Mouse (Mus musculus) kidney, postnatal 0 days (tissue): ENCODE data around the gene Tm4sf4. TPM values are rescaled to one million over a fixed set of nuclear protein-coding genes. Genes with fewer than 3 reads are reported as not detected.

Source experiments
- ATAC-seq: fragments of 200-750 bp; cut with Nextera tagmentation; replicated peaks from 2 replicates; pipeline ENCODE4 v1.8.0; 2017; ENCODE audit warnings: low read depth, moderate number of reproducible peaks, moderate TSS enrichment, moderate library complexity; ENCODE audit not compliant: low FRiP score
- DNase-seq: peaks from one replicate; pipeline ENCODE4 v3.0.0-alpha.2; 2016; ENCODE audit warnings: low spot score
- H3K27ac ChIP-seq: fragments of 300-500 bp; sonication (generic); 2 replicates; pipeline ENCODE4 v1.5.1; 2014; ENCODE audit warnings: mild to moderate bottlenecking
- H3K27me3 ChIP-seq: fragments of 300-500 bp; sonication (generic); 2 replicates; pipeline ENCODE4 v1.6.1; 2014; ENCODE audit warnings: low read length, mixed read lengths; ENCODE audit not compliant: insufficient read depth
- H3K36me3 ChIP-seq: fragments of 300-500 bp; sonication (generic); 2 replicates; pipeline ENCODE4 v1.6.1; 2014; ENCODE audit warnings: low read length, mixed read lengths; ENCODE audit not compliant: insufficient read depth
- H3K4me1 ChIP-seq: fragments of 300-500 bp; sonication (generic); replicated peaks from 2 replicates; pipeline ENCODE4 v1.6.1; 2014; ENCODE audit warnings: antibody characterized with exemption, low read length, mixed read lengths; ENCODE audit not compliant: insufficient read depth
- H3K4me2 ChIP-seq: fragments of 300-500 bp; sonication (generic); 2 replicates; pipeline ENCODE4 v1.6.1; 2014; ENCODE audit warnings: mild to moderate bottlenecking, low read length, moderate library complexity, mixed read lengths
- H3K4me3 ChIP-seq: fragments of 300-500 bp; sonication (generic); replicated peaks from 2 replicates; pipeline ENCODE4 v1.5.1; 2014; ENCODE audit warnings: low read depth, low read length
- H3K9ac ChIP-seq: fragments of 300-500 bp; sonication (generic); 2 replicates; pipeline ENCODE4 v1.6.1; 2014; ENCODE audit warnings: low read depth, low read length
- H3K9me3 ChIP-seq: fragments of 300-500 bp; sonication (generic); replicated peaks from 2 replicates; pipeline ENCODE4 v1.6.1; 2016; ENCODE audit warnings: low read length, inconsistent platforms, mixed read lengths
- CTCF ChIP-seq: IDR thresholded peaks from 2 replicates; pipeline ENCODE4 v1.5.1; 2016; ENCODE audit warnings: antibody characterized with exemption, low read depth, mild to moderate bottlenecking, moderate library complexity
- WGBS: fragments of 180-500 bp; shearing (Covaris S2); extraction: QIAGEN DNeasy Blood & Tissue Kit; methylation state at CpG from one replicate; pipeline ENCODE4 v1.1.7; 2014; 5-methylcytosine and 5-hydroxymethylcytosine counted together
- polyA plus RNA-seq: library from polyadenylated mRNA; unstranded; fragments of >200 nt; fragmentation: Nextera tagmentation; extraction: Ambion mirVana; gene quantifications from 2 replicates; pipeline ENCODE4 v1.2.1, GENCODE M21; 2015

Gene Tm4sf4
- 0.79 and 0.93 TPM in 2 replicates for polyA plus RNA-seq

DNA sequence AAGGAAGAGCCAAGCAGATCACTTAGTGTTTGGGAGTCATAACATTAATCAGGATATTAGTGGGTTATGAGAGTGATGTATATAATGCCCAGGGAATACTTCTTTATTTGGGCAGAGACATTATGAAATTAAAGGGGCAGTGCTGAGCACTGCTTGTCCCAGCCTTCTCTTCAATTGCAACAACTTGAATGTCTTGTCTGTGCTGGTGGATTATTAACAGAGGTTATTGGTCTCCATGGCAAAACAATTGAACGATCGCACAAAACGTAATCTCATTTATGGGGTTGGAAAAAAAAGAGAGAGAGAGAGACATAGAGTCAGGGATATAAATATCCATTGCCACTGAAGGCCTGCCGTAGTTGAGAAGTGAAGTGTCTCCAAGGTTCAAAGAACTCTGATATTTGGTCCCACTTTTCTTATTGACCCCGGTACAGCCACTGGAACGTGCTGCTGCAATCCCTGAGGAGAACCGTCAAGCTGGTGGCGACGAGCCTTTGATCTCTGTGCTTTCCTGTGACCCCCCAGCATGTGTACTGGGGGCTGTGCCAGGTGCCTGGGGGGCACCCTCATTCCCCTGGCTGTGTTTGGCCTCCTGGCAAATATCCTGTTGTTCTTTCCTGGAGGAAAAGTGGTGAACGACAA lies at the start of gene Tm4sf4:
Gene Tm4sf4, plus strand, starts transcription at position 226 of the 642 bp plus-strand sequence.
- H3K4me1 ChIP-seq = peaks cover 13% of the 10 kb centered on the region
- no peaks in the 10 kb centered on the region for H3K27me3 ChIP-seq
- H3K4me3 ChIP-seq = no peak within 1 kb of the TSS
- no peak within 1 kb of the TSS for H3K9ac ChIP-seq
- H3K36me3 ChIP-seq = no peaks in the 10 kb centered on the region
- no peak within 1 kb of the TSS for H3K27ac ChIP-seq
- H3K9me3 ChIP-seq = no peaks in the 10 kb centered on the region
- DNase-seq = no peak
- 42% methylated on average over 10 of the region's 10 CpGs for WGBS
- no peak for ATAC-seq
- no peak for TF ChIP-seq CTCF
- H3K4me2 ChIP-seq = peak within 1 kb of the TSS; percentile 10; the same call in 1 of the 2 replicates

DNA sequence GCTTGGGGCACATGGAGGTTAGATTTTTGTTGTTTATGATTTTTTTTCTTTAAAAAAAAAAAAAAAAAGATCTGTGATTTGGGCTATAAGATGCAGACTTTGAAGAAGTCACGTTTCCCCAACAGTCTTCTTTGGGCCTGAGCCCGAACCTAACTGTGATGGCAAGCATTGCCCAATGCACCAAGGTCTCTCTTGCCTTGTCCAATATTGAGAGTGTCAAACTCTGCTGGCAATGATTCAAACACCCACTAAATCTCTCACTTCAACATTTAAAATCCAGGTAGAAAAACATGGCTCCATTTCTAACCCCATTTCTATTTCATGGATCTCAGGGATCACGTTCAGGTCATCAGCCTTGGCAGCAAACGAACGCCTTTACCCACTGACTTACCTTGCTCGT lies 38.7 kb upstream of the Tm4sf4 start:
- 85% methylated on average over 6 of the region's 6 CpGs for WGBS
- no peak overlapping the region for H3K4me2 ChIP-seq
- no peak overlapping the region for H3K4me3 ChIP-seq
- H3K9me3 ChIP-seq = no peaks in the 10 kb centered on the region
- H3K27me3 ChIP-seq = no peaks in the 10 kb centered on the region
- no peak overlapping the region for H3K9ac ChIP-seq
- H3K36me3 ChIP-seq = no peaks in the 10 kb centered on the region
- H3K4me1 ChIP-seq = no peaks in the 10 kb centered on the region
- DNase-seq (no peak), ATAC-seq (no peak)
- no peak for TF ChIP-seq CTCF
- no peak overlapping the region for H3K27ac ChIP-seq

DNA sequence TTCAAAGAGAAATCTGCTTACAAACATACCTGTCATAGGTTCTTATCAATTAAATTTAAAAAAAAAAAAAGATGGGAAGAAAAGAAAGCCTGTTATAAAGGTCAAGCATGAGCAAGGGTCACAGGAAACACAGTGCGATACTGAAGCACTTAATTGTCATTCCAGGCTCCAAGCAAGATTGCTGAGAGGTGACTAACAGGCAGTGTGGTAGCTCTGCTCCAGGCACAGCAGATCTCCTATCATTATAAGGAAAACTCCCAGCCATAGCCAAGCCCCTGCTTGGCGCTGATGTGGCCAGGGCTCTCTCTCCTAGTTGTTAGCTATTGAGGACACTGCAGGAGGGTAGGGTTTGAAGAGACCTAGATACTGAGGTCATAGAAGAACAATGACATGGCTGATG lies 38.2 kb upstream of the Tm4sf4 start:
- Histone ChIP-seq H3K4me1 (no peaks in the 10 kb centered on the region), H3K9ac (no peak overlapping the region), H3K9me3 (no peaks in the 10 kb centered on the region), H3K27ac (no peak overlapping the region), H3K4me3 (no peak overlapping the region), H3K27me3 (no peaks in the 10 kb centered on the region), H3K36me3 (no peaks in the 10 kb centered on the region), H3K4me2 (no peak overlapping the region)
- WGBS = 75% methylated on average over 2 of the region's 2 CpGs
- no peak for DNase-seq
- TF ChIP-seq CTCF = no peak
- ATAC-seq = no peak

DNA sequence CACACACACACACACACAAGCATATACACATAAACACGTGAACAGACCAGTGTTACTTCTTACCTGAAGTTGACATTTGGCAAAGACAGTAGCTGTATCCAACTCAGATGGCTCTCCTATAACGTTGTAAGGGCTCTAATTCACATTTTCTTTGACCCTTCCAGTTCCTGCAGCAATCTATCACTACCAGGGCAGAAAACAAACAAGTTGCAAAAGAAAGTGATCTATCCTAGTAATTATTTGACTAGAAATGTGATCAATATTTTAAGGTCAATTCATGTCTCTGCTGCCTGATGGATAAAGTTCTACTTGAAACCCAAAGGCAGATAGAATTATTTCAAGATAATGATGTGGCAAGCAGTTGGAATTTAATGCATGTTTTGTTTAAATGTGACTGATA lies 37.5 kb upstream of the Tm4sf4 start:
- DNase-seq (no peak), ATAC-seq (no peak)
- TF ChIP-seq CTCF = no peak
- H3K4me1 ChIP-seq = no peaks in the 10 kb centered on the region
- no peaks in the 10 kb centered on the region for H3K36me3 ChIP-seq
- no peak overlapping the region for H3K4me3 ChIP-seq
- WGBS = 58% methylated on average over 2 of the region's 2 CpGs
- H3K4me2 ChIP-seq = no peak overlapping the region
- H3K9me3 ChIP-seq = no peaks in the 10 kb centered on the region
- no peaks in the 10 kb centered on the region for H3K27me3 ChIP-seq
- no peak overlapping the region for H3K9ac ChIP-seq
- H3K27ac ChIP-seq = no peak overlapping the region

DNA sequence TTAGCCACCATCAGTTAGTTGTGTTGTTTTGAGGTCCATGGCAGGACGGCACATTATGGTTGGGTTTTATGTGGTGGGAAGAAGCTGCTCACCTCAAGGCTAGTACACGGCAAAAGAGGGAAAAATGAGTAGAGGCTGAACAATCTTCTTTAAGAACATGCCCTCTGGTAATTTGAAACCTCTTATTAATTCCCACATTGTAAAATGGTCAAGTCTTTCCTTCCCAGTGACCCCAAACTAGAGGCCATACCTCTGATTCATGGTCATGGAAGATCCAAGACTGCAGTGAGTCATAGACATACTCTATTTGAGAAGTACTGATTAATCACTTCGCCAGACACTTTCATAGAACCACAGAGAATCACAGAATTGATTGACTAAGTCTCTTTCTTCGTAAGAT lies 13.6 kb upstream of the Tm4sf4 start:
- WGBS = 87% methylated on average over 4 of the region's 4 CpGs
- H3K4me2 ChIP-seq = no peak overlapping the region
- H3K36me3 ChIP-seq = no peaks in the 10 kb centered on the region
- H3K4me1 ChIP-seq = no peaks in the 10 kb centered on the region
- no peak overlapping the region for H3K4me3 ChIP-seq
- H3K9ac ChIP-seq = no peak overlapping the region
- DNase-seq (no peak), ATAC-seq (no peak)
- no peaks in the 10 kb centered on the region for H3K9me3 ChIP-seq
- TF ChIP-seq CTCF = no peak
- H3K27ac ChIP-seq = no peak overlapping the region
- H3K27me3 ChIP-seq = no peaks in the 10 kb centered on the region

DNA sequence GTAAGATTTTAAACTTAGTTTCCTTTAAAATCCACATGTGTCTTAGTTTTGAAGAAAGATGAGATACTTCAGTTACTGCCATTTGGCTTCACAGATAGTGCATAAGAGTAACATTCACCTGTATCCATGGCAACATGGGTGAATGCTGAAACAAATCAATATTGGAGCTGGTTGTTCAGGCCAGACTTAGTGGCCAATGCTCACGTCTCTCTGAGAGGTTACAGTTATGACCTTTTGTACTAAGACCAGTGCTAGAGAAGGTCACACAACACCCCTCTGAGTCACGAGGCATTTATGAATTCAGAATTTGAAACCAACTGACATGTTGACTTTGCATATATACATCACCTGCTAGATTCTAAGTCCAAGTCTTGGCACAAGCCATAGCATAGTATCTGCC lies 4.9 kb upstream of the Tm4sf4 start:
- Histone ChIP-seq H3K36me3 (no peaks in the 10 kb centered on the region), H3K4me2 (no peak overlapping the region), H3K9me3 (no peaks in the 10 kb centered on the region), H3K4me3 (no peak overlapping the region), H3K4me1 (peaks cover 6% of the 10 kb centered on the region), H3K27me3 (no peaks in the 10 kb centered on the region), H3K9ac (no peak overlapping the region), H3K27ac (no peak overlapping the region)
- WGBS = 73% methylated on average over 2 of the region's 2 CpGs
- TF ChIP-seq CTCF = no peak
- no peak for DNase-seq
- no peak for ATAC-seq

DNA sequence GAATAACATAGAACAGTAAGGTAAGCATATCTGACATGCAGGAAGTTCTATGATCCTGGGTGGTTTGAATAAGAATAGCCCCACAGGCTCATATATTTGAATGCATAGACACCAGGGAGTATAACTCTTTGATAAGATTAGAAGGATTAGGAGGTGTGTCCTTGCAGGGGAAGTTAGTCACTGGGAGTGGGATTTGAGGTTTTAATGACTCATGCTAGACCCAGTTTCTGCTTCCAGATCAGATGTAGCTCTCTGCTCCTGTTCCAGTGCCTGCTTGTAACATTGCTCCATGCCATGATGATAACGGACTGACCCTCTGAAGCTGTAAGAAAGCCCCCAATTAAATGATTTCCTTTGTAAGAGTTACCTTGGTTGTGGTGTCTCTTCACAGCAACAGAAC lies 4.5 kb upstream of the Tm4sf4 start:
- no peak overlapping the region for H3K4me2 ChIP-seq
- WGBS = 84% methylated on average over 1 of the region's 1 CpGs
- H3K36me3 ChIP-seq = no peaks in the 10 kb centered on the region
- no peak for ATAC-seq
- peaks cover 6% of the 10 kb centered on the region for H3K4me1 ChIP-seq
- no peak for TF ChIP-seq CTCF
- no peak for DNase-seq
- H3K4me3 ChIP-seq = no peak overlapping the region
- H3K9me3 ChIP-seq = no peaks in the 10 kb centered on the region
- no peaks in the 10 kb centered on the region for H3K27me3 ChIP-seq
- no peak overlapping the region for H3K9ac ChIP-seq
- no peak overlapping the region for H3K27ac ChIP-seq
